Mouse (Mus musculus): ENCODE results near the gene Slbp.

GRCm38 (mm10) chr5:33611795-33612194 is 40.6 kb downstream of the Slbp start:
- TF ChIP-seq CTCF (IDR thresholded peaks at IDR 0.05) (no peak), EP300 (IDR thresholded peaks at IDR 0.05) (no peak)

Measured in lung, postnatal 0 days (tissue).